Mouse (Mus musculus): ENCODE results near the gene Chit1. TPM values are rescaled to one million over a fixed set of nuclear protein-coding genes. Genes with fewer than 3 reads are reported as not detected.

The Chit1 gene
- total RNA-seq, 4 experiments from 2014 or later, result not detected

DNA sequence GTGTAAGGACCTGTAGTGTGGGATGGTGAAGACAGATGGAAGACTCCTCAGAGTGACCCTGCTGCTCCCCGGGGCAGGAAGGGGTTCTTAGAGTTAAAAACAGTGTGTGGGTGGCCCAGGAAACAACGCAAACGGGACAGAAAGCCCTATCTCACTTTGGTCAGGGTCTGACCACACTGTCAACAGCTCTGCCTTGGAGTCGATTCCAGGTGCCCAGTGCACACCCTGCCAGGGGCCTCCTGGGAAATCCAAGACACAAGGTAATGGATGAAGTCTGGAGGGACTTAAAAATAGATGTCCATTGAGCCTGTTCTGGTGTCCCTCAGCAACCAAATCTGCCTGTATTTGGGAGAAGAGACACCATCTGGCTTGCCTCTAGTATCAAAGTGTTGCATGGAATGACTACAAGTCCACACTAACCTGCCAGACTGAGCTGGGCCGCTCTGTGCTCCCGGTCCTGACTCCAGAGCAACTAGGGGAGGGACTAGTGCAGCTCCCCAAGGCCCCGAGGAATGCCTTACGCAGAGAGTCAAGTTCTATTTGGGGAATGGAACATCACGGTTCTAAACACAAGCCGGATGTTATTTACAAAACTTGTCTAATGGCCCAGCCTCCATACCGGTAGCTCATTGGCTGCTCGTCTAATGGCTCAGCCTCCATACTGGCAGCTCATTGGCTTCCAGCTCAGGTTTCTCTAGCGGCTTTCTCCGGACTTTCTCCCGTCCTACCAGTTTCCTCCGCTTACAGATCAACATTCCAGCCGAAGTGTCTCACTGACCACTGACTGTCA lies 12.1 kb upstream of the Chit1 start:
- peak; percentile 98 for DNase-seq (ENCODE audit: low spot score)

DNA sequence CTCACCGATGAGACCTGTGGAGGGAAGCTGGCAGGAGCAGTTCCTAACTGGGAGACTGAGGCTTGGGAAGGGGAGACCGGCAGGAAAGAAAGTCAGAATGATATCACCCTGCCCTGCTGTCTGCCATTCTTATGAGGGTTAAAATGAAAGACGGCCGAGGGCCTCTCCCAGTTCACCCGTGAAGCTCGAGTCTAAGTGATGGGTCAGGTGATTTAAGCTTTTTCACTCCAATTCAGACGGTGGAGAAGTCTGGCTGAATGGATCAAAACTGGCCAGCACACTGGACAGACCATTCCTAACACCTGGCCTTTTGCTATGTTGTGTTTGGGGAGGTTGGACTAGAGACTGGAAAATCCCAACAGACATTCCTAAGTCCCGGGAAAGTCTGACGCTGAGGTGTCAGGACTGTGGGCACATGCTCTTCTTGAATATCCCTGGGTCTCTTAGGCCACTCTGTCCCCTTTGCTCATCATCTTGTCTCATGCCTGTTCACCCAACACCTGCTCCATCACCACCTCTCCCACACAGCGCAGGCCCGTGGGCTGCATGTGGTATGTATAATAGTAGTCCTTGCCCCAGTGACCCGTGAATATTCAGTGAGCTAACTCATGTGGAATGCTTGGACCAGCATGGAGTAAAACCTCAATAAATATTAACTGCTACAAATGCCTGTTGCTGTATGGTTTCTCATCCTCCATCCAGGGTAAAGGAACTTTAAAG lies 11.4 kb upstream of the Chit1 start:
- DNase-seq (ENCODE audit: low spot score), result no peak

DNA sequence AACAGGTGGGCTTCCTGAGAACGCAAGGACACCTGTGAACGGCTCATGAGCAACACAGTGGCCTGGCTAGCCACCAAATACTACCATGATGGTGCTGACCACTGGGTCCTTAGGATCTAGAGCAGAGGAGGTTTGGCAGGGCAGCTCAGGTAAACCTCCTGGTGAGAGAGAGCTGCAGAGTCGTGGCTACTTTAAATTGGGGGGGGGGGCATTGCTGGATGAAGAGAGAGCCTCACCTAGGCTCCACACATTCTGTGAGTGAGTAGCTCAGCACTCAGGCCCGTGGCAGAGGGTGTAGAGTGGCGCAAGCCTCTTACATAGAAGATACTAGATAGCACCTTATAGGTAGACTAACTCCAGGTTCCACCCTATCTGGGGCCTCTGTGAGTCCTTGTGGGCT lies 10.6 kb upstream of the Chit1 start:
- no peak for DNase-seq (ENCODE audit: low spot score)

DNA sequence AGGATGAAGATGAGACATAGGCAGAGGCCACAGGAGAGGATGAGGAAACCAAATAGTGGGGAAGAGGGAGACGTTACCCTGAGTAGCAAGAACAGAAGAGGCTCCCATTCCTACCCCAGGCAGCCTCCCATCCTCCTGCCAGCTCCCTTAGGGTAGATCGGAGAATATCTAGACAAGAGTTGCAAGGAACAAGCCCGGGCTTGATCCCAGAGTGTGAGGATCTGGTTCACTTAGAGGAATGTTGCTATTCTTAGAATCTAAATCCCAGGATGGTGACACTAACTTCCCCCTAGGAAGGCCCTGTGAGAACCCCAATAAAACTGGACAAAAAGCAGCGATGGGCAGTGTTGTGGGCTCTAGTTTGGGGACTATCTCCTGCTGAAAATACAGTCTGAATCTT lies 10.1 kb upstream of the Chit1 start:
- DNase-seq (ENCODE audit: low spot score), result no peak

DNA sequence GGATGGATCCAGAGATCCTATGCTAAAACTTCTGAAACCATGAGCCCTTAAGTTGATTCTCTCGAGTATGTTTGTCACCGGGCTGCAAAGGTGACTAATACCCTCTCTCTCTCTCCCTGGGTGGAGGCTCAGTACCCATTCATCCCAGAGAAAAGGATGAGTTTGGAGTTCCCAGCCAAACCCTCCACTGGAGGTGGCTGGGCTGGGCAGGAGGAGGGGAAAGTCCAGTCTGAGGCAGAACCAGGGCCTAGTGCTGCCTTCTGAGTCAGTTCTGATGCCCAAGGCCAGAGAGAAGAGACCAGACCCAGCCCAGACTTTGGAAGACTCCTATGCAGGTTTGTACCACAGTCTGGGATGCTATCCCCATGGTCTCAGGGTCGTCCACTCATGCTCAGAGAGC lies 9.4 kb upstream of the Chit1 start:
- no peak for DNase-seq (ENCODE audit: low spot score)

DNA sequence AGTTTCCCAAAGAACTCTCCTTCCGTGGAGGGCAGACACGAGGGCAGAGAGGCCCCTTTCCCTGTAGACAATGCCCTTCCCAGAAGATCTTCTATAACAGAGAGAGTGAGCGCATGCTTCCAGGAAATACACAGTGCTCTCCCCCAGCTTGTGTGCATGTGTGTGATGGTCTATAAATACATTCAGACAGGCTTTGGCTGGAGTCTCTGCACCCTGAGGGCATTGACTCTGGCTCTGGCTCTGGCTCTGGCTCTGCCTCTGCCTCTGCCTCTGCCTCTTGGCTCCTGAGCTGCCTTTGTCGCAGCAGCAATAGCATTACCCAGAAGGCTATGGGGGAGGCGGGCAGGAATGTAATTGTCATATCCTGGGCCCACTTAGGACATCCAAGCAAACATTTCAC lies 7.2 kb upstream of the Chit1 start:
- no peak for DNase-seq (ENCODE audit: low spot score)

DNA sequence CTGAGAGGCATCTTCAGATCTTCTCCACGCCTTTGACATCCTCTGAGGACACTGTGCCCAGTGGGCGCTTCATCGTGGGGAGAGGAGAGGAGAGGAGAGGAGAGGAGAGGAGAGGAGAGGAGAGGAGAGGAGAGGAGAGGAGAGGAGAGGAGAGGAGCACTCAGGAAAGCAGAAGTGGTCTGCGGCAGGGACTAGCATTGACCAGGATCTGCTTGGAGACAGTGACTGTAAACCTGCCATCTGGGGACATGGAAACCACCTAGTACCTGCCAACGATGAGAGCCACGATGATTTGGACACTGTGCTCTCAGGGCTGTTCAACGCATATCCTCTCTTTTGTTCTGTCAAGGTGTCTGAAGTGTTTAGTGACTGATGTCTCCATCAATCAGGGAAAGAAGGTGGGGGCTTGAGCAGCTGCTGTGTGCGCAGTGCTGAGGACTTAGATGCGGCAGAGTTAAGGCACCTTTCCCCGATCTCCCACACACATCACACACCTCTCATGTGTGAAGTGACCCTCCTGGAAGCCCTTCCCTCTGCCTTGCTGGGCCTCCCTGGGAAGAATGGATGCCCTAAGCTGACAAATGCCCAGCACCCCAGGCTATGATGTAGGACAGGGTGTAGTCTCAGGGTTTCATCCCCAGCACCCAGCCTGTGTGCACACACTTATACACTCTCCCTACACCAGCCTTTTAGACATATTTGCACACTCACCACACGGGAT lies 5.8 kb upstream of the Chit1 start:
- no peak for DNase-seq (ENCODE audit: low spot score)

DNA sequence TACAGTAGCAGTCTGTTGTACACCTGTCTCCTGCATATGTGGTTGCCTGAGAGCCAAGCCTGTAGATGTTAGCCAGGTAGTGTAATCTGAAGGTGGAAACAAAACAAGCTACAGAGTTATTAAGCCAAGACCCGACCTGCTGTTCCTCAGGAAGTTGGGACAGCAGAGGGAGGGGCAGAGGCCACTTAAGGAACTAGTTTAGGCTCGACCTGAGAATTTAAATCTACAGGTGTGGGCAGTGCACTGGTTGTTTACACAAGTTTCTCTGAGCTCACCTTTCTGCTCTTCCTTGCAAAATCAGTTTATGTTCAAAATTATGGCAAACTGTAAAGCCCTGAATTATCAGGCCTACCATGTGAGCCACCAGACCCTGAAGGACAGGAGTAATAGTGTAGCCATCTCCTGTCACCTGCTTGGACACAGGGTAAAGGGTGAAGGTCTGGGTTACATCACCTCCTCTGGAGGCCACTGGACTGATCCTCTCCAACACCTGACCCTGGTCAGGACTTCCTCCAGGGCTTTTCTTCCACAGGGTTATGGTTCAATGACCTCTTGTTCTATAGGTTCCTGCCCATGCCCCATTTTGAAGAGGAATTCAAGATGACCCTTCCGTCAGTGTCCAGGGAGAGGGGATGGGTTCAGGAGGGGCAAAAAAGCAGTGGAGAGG lies 5.1 kb upstream of the Chit1 start:
- DNase-seq (ENCODE audit: low spot score), result no peak

DNA sequence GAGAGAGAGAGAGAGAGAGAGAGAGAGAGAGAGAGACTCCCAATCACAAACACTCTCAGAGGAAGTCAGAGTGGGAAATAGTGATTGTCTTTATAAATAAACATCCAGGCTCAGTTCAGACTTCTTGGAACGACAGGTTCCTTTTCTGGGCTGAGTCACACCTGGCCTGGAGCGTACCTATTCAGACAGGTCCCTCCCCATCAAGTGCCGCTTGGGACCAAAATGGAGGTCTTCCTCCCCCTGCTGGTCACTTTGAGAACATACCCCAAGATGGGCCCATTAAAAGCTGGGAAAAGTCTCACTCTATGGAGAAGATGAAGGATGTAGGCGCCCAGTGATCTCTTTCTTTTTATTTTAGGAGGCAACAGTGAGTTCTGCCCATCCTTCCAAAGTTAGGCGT lies 4.3 kb upstream of the Chit1 start:
- peak; percentile 79 for DNase-seq (ENCODE audit: low spot score)

DNA sequence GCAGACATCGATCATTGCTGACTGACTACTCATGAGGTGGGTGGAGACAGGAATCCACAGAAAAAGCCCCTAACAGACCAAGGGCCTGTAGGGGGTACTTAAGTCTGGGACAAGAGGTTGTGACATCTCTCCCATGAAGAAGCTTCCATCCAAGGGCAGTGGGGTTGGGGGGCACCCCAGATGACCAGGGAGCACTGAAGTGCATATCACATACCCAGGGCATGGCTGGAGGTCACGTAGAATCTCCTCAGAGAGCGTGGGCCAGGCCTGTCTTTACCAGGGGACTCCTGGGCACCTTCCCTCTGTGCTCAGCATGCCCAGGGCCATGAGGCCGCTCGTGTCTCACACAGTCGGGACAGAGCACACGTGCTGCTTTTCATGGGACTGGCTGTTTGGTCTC lies 3.3 kb upstream of the Chit1 start:
- DNase-seq (ENCODE audit: low spot score), result no peak

DNA sequence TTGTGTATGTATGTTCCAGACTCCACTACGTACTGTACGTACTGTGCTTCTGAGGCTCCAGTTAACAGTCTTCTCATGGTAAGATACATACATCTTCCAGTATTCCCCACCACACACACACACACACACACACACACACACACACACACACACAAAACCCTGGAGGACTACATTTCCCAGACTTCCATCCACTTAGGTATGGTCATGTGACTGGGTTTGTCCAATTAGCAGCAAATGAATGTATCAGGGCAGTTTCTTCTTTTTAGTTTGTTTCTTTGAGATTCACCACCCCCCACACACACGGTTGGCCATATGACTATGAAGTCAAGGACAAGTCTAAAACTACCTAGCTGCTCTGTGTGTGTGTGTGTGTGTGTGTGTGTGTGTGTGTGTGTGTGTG lies 1.0 kb upstream of the Chit1 start:
- DNase-seq (ENCODE audit: low spot score), result no peak

DNA sequence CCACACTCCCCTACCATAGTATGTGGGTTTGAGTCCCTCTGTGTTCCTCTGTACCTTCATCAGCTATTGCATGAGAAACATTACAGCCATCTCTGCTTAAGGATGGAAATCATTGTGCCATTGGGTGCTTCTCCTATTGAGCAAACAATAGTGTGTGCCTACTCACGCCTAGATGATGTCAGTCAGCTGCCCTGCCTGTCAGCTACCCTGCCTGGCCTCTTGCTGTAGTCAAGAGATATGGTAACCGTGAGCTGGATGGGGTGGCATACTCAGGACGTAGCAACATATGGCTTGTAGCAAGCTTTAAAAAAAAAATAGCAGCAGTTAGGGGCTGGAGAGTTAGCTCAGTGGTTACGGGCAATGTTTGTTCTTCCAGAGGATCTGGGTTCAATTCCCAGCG lies 593 bp upstream of the Chit1 start:
- no peak for DNase-seq (ENCODE audit: low spot score)

DNA sequence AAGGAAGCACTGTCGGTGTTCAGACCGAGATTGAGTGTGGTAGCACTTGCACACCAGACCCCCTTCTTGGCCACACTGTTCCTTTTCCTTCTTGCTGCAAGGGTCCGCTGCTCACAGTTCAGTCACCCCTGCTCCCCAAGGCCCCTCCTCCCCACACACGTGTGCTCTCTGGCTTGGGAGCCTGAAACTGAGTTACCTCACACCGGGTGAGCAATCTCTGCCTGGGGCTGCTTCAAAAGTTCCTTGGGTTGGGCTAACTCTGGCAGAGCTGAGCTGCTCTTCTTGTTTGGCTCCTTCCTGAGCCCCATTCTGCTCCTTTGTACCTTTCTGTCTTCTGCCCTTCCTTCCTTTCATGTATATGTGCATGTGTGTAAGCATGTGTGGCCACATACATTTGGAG lies 2.5 kb downstream of the Chit1 start:
- DNase-seq (ENCODE audit: low spot score), result no peak

DNA sequence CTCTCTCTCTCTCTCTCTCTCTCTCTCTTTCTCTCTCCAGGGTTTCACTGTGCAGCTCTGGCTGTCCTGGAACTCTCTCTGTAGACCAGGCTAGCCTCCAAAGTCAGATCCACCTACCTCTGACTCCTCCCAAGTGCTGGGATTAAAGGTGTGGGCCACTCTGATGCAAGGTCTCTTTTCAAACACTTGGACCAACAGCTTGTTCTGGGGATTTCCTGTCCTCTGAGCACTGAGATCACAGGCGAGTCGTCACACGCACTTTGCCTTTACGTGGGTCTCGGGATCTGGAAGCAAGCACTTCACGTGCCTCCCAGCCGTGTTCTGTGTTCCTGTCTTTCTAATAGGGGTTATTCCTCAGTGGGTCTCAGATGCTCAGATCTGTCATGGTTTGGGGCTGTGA lies 3.0 kb downstream of the Chit1 start:
- DNase-seq (ENCODE audit: low spot score), result no peak

DNA sequence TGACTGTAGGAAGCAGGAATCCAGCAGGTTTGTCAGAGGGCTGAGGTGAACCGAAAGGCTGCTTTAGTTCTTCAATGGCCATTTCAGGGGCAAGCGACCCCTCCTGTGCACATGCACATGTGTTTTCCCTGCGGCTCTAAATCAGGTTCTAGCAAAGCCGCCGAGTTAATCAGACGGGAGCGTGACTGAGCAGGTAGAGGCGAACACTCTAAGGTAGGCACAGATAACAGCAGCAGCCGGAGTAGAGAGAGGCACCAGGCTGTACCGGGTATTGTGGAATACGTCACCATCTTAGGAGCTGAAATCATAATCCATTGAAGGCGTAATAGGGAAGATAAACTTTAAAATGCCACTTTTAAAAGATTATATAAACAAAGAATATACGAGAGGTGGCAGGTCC lies 3.7 kb downstream of the Chit1 start:
- no peak for DNase-seq (ENCODE audit: low spot score)

DNA sequence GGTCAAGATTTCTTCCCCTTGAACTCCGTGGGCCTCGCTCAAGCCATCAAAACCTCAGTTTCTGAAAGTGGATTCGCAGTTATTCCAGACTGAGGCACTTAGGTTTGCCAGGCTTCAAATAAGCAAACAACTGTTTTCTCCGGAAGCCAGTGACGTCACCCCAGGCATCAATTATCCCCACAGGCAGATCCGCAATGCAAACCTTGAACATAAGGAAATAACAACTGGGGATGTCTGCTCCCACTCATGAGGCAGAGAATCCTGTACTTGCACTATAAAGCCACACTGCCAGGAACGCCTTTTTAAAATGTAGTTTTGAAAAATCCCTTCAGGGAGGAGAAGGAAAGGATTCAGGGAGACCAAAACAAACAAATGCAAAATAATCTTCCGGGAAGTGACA lies 4.4 kb downstream of the Chit1 start:
- no peak for DNase-seq (ENCODE audit: low spot score)

DNA sequence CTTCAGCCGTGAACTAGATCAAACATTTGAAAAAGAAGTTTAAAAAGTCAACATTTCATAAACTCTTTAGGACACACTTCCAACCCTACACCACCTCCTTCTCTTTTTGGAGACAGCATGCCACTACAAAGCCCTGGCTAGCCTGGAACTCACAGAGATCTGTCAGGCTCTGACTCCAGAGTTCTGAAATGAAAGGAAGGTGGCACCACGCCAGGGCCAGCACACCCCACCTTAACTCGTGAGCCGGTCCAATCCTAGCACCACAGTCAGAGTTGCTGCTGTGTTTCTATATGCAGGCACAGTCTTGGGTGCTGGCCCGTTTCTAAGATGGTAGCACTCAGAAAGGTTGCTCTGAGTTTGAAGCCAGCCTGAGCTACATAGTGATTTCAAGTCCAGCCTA lies 6.1 kb downstream of the Chit1 start:
- DNase-seq (ENCODE audit: low spot score), result no peak

DNA sequence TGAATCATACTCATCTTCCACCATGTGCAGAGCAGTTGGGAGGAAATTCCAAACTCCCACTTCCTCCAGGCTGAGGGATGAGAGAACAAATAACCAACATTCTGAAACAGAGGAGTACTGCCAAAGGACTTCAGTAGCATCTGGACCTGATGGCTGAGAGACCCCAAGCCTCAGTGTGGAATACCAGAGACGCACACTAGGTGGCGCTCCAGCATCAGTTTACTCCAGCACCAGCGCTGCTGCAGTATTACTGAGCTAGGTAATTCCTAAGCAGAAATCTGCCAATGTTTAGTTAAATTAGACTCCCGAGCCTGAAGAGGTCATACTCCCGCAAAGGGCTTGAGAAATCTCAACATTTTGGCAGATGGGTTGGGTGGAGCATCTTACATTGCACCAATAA lies 9.1 kb downstream of the Chit1 start:
- peak; percentile 80 for DNase-seq (ENCODE audit: low spot score)

DNA sequence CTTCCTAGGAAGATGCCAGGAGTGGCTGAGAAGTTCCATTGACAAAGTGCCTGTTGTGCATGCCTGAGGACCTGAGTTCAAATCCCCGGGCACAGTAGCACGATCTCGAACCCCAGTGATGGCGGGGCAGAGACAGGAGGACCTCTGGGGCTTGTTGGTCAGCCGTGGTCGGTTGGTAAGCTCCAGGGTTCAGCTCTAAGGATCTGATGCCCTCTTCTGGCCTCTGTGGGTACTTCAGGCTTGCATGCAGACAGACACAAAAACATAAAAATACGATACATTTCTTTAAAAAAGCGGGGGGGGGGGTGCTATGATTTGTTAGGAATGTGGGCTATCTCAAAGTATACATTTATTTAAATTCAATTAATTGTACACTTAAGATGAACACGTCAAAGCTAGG lies 11.2 kb downstream of the Chit1 start:
- DNase-seq (ENCODE audit: low spot score), result no peak

DNA sequence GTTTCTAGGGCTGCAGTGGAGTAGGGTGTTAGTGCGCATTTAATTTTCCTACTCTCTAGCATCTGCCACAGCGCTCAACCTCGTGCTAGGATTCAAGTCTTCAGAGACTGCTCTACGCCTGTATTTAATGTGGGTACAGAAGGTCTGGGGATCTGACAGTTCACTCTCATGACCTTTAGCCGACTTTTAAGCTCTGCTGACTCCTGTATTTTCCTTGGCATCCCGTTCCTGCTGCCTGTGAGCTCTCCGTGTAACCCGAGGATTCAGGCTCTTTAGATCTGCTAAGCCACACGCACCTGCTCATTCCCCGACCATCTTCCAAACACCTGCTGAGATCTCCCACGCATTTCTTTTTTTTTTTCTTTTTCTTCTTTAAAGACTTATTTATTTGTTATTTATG lies 22.3 kb downstream of the Chit1 start:
- no peak for DNase-seq (ENCODE audit: low spot score)

DNA sequence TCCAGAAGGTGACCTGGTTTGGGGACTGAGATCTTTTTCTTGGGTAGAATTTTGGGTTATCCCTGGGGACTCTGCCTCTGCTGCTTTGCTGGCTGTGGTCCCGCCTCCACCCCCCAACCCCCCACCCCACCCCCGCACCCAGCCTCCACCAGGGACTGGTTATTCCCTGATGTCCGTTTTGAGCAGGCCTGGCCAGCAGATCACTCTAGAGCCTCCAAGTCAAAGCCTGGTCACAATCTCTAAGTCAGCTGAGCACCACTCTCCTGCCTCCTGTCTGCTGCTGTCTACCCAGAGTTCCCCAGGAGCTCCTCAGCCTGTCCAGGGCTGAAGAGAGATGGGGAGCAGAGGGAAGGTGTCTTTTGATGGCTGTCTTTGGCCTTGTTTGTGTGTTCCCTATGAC lies 25.3 kb downstream of the Chit1 start:
- no peak for DNase-seq (ENCODE audit: low spot score)

DNA sequence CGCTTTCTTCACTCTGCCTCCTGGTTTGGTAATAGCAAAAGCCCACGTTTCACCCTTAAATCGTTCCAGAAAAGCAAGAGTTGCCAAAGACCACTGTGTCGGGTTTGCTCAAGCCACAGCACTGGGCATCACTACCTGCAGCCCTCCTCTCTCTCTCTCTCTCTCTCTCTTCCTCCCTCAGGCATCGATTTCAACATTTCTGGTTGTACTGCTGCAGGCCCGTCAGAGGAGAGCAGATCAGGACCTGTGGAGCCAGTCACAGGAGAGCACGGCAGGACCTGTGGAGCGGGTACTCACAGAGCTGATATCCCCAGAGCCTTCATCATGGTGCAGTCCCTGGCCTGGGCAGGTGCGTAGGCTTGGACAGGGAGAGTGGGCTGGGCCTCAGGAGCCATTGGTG lies 27.4 kb downstream of the Chit1 start:
- no peak for DNase-seq (ENCODE audit: low spot score)
